24 mouse cellular contexts compared by ENCODE assay signal in genomic region chr5:74017488-74017887, GRCm38 (mm10). TPM values are rescaled to one million over a fixed set of nuclear protein-coding genes. Genes with fewer than 3 reads are reported as not detected.
DNase-seq lines count a peak whose midpoint lies in the region; ATAC-seq and TF ChIP-seq lines count a peak whose summit lies in the region.
"Had no signal": no experiment of that assay in that cellular context is flagged by ENCODE, and none has a peak within 500 bp of the region (broad histone marks: within the 10 kb centered on the region; RNA-seq: fewer than 3 reads in every experiment).

No protein-coding gene starts in this region.

- peaks cover 39% of the 10 kb centered on the region for H3K36me3 ChIP-seq in kidney, embryonic 14.5 days (ENCODE audit: control insufficient read depth, insufficient read depth, low read length)
- H3K36me3 ChIP-seq in intestine, postnatal 0 days (ENCODE audit: control insufficient read depth, insufficient read depth): 0 out of 2 replicates have a peak, but pooled peaks cover 6% of the 10 kb centered on the region

- no peak overlapping the region for H3K27ac ChIP-seq in kidney, embryonic 14.5 days (ENCODE audit: low read depth, low read length)
- H3K27ac ChIP-seq in intestine, postnatal 0 days (ENCODE audit: low read depth, low read length): no peak overlapping the region
- H3K27ac ChIP-seq: embryonic facial prominence, embryonic 15.5 days; forebrain, embryonic 10.5 days; gastrocnemius, adult 2 months; heart, embryonic 13.5 days; hindbrain, embryonic 13.5 days had no signal

- H3K4me2 ChIP-seq in kidney, embryonic 14.5 days (replicated peaks; ENCODE audit: low read depth, low read length): no peak overlapping the region
- no peak overlapping the region for H3K4me2 ChIP-seq in intestine, postnatal 0 days (replicated peaks; ENCODE audit: low read depth)
- H3K4me2 ChIP-seq: embryonic facial prominence, embryonic 15.5 days; heart, embryonic 13.5 days; hindbrain, embryonic 13.5 days had no signal

- no peaks in the 10 kb centered on the region for H3K4me1 ChIP-seq in kidney, embryonic 14.5 days (ENCODE audit: control insufficient read depth, insufficient read depth, low read length)
- H3K4me1 ChIP-seq in intestine, postnatal 0 days (replicated peaks; ENCODE audit: control insufficient read depth, insufficient read depth, low read length): no peaks in the 10 kb centered on the region
- H3K4me1 ChIP-seq: embryonic facial prominence, embryonic 15.5 days; hindbrain, embryonic 13.5 days had no signal

- no peak overlapping the region for H3K4me3 ChIP-seq in kidney, embryonic 14.5 days (ENCODE audit: low read length)
- H3K4me3 ChIP-seq in intestine, postnatal 0 days (ENCODE audit: low read depth, low read length): no peak overlapping the region
- H3K4me3 ChIP-seq: embryonic facial prominence, embryonic 15.5 days; erythroblast, embryonic 14.5 days; forebrain, embryonic 10.5 days; gastrocnemius, adult 2 months; heart, embryonic 13.5 days; hindbrain, embryonic 13.5 days had no signal

- H3K9ac ChIP-seq in kidney, embryonic 14.5 days (ENCODE audit: low read depth, low read length): no peak overlapping the region
- H3K9ac ChIP-seq in intestine, postnatal 0 days (ENCODE audit: low read depth, low read length): no peak overlapping the region
- H3K9ac ChIP-seq: embryonic facial prominence, embryonic 15.5 days; heart, embryonic 13.5 days; hindbrain, embryonic 13.5 days had no signal

- no peak for TF ChIP-seq CTCF in intestine, postnatal 0 days (IDR thresholded peaks at IDR 0.05; ENCODE audit: low read depth)

- peak; percentile 42 to 63 for DNase-seq in kidney, adult 8-10 months
- peak; percentile 62 for DNase-seq in kidney, postnatal 14 days
- DNase-seq in natural killer cell, adult 2 months (ENCODE audit: low spot score in 2 of 2): no peak
- no peak for DNase-seq in urinary bladder, postnatal 10 days (ENCODE audit: low spot score)
- DNase-seq in thymus, postnatal 14 days: no peak
- DNase-seq: adrenal gland, adult 8-10 months; adrenal gland, postnatal 36 days; B cell, adult 2 months; cerebellum, adult 2 months; cerebellum, postnatal 10 days; embryo, embryonic 11 days; gastrocnemius, adult 2 months; gastrocnemius, postnatal 25 days; heart, adult 11 months; heart, postnatal 36 days had no signal

- no peaks in the 10 kb centered on the region for H3K9me3 ChIP-seq in kidney, embryonic 14.5 days (ENCODE audit: control insufficient read depth, low read length)
- no peaks in the 10 kb centered on the region for H3K9me3 ChIP-seq in intestine, postnatal 0 days (ENCODE audit: control insufficient read depth)
- H3K9me3 ChIP-seq: heart, embryonic 13.5 days; hindbrain, embryonic 13.5 days had no signal

- H3K27me3 ChIP-seq in kidney, embryonic 14.5 days (ENCODE audit: control insufficient read depth, insufficient read depth, low read length): no peaks in the 10 kb centered on the region
- H3K27me3 ChIP-seq in intestine, postnatal 0 days (replicated peaks; ENCODE audit: control insufficient read depth, insufficient read depth, low read length): no peaks in the 10 kb centered on the region
- H3K27me3 ChIP-seq: embryonic facial prominence, embryonic 15.5 days; heart, embryonic 13.5 days; hindbrain, embryonic 13.5 days had no signal

- no peak for ATAC-seq in kidney, embryonic 14.5 days (ENCODE audit: low FRiP score, low TSS enrichment)
- 0 out of 2 replicates have a peak, but pooled peaks have one; percentile 33 for ATAC-seq in intestine, postnatal 0 days
- ATAC-seq: CD4-positive, CD25-positive, alpha-beta regulatory T cell, adult 4 months; forebrain, embryonic 14.5 days had no signal

- WGBS in kidney, embryonic 14.5 days: 75% methylated on average over 5 of the region's 5 CpGs
- WGBS in intestine, postnatal 0 days: 43% methylated on average over 5 of the region's 5 CpGs

RNA-seq across cellular contexts. Expression of gene Usp46, which starts 50.7 kb away (rescaled TPM):
- polyA plus RNA-seq in kidney, embryonic 14.5 days (2014; fragmentation: Nextera tagmentation; extraction: Ambion mirVana): 27.6 and 34.5 TPM in 2 replicates
- 6.3 and 6.6 TPM in 2 replicates for polyA plus RNA-seq in intestine, postnatal 0 days (2015; fragmentation: Nextera tagmentation; extraction: Ambion mirVana)

Comparison
In these comparisons a context has a peak if more than half of its experiments do, and no peak if none do; other contexts are left out.
1. DNase-seq: peak in kidney, adult 8-10 months (2 of 2) and kidney, postnatal 14 days (single experiment); none in natural killer cell, adult 2 months (0 of 2), urinary bladder, postnatal 10 days (single experiment) and thymus, postnatal 14 days (single experiment).